Mouse (Mus musculus): ENCODE data around the gene Hivep3. TPM values are rescaled to one million over a fixed set of nuclear protein-coding genes. Genes with fewer than 3 reads are reported as not detected.

The Hivep3 gene
- polyA plus RNA-seq, 1 experiment = 40.0 TPM

DNA sequence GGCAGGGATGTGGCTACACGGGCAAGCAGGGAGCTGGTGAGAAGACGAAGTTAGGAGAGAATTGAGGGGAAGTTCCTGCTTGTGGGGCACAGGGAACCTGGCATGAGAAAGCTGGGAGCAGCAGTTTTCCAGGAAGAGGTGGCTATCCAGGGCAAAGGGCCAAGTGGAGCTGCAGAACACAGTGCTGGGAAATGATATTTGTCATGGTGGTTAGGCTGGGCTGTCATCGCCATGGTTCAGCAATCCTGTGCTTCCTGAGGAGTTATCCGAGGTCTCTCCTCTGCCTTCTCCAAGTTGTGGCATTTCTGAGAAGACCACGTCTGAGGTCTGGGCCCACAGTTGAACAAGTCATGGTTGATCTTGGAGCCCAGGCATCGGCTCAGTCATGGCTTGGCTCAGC, 136.8 kb downstream of the Hivep3 start:
- 89% methylated on average over 6 of the region's 6 CpGs for WGBS
- H3K4me3 ChIP-seq (ENCODE audit: control insufficient read depth, insufficient read depth, low read length) = no peak overlapping the region
- no peaks in the 10 kb centered on the region for H3K36me3 ChIP-seq (ENCODE audit: control insufficient read depth, insufficient read depth, low read length)
- DNase-seq = no peak
- H3K4me1 ChIP-seq (replicated peaks; ENCODE audit: control insufficient read depth, insufficient read depth, low read length) = peaks cover 19% of the 10 kb centered on the region
- no peak overlapping the region for H3K27ac ChIP-seq (ENCODE audit: control insufficient read depth, insufficient read depth, low read length)
- TF ChIP-seq CTCF (IDR thresholded peaks at IDR 0.05; ENCODE audit: borderline replicate concordance, control insufficient read depth, extremely low read depth, insufficient read depth, low read length, poor library complexity) (no peak), POLR2A (IDR thresholded peaks at IDR 0.05; ENCODE audit: control insufficient read depth, extremely low read depth, insufficient read depth, low read length, poor library complexity) (no peak)
- H3K27me3 ChIP-seq (ENCODE audit: control insufficient read depth, insufficient read depth, low read length) = no peaks in the 10 kb centered on the region

GRCm38 (mm10) chr4:119871441-119871840, 137.9 kb downstream of the Hivep3 start:
- TF ChIP-seq POLR2A (IDR thresholded peaks at IDR 0.05; ENCODE audit: control insufficient read depth, extremely low read depth, insufficient read depth, low read length, poor library complexity) = no peak
- TF ChIP-seq CTCF (IDR thresholded peaks at IDR 0.05; ENCODE audit: borderline replicate concordance, control insufficient read depth, extremely low read depth, insufficient read depth, low read length, poor library complexity) = no peak
- 99% methylated on average over 2 of the region's 2 CpGs for WGBS
- no peak overlapping the region for H3K4me3 ChIP-seq (ENCODE audit: control insufficient read depth, insufficient read depth, low read length)

DNA sequence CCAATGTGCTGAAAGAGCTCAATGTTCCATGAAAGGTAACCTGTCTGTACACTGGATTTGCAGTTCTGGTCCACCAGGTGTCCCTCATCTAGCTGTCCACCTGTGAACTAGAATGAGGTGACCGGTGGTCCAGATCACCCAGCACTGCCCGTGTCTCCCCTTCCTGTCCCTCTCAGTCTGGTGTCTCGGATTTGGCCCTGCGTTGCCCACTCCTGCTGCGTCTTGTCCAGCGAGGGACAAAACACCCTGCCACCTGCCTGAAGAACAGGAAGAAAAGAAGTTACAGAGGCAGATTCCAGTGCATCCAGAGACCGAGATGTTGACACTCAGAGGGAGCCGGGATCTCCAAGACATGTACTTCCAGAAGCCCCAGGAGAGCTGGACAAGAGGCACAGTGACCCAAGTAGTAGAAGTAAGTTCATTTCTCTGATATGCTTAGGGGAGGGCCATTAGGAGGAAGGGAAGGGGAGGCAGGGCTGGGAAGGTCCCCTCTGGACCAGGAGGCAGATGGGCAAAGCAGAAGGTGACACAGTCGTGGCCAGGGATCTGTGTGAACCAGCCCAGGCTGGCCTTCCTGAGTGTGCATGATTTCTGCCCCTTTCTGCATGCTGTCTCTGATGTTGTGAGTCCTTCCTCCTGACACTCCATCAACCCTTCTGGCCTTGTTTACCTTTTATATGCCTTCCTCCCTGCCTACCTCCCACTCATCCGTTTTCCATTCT, 138.4 kb downstream of the Hivep3 start:
- Histone ChIP-seq H3K27ac (ENCODE audit: control insufficient read depth, insufficient read depth, low read length) (no peak overlapping the region), H3K27me3 (ENCODE audit: control insufficient read depth, insufficient read depth, low read length) (no peaks in the 10 kb centered on the region), H3K4me3 (ENCODE audit: control insufficient read depth, insufficient read depth, low read length) (no peak overlapping the region), H3K4me1 (replicated peaks; ENCODE audit: control insufficient read depth, insufficient read depth, low read length) (peaks cover 14% of the 10 kb centered on the region), H3K36me3 (ENCODE audit: control insufficient read depth, insufficient read depth, low read length) (no peaks in the 10 kb centered on the region)
- TF ChIP-seq CTCF (IDR thresholded peaks at IDR 0.05; ENCODE audit: borderline replicate concordance, control insufficient read depth, extremely low read depth, insufficient read depth, low read length, poor library complexity) = no peak
- WGBS = 95% methylated on average over 10 of the region's 10 CpGs
- no peak for DNase-seq

More at GRCm38 (mm10) chr4:119871441-119871840, 137.9 kb downstream of the Hivep3 start:
- no peak for DNase-seq
- Histone ChIP-seq H3K27ac (ENCODE audit: control insufficient read depth, insufficient read depth, low read length) (no peak overlapping the region), H3K36me3 (ENCODE audit: control insufficient read depth, insufficient read depth, low read length) (no peaks in the 10 kb centered on the region), H3K27me3 (ENCODE audit: control insufficient read depth, insufficient read depth, low read length) (no peaks in the 10 kb centered on the region), H3K4me1 (replicated peaks; ENCODE audit: control insufficient read depth, insufficient read depth, low read length) (peaks cover 17% of the 10 kb centered on the region)

DNA sequence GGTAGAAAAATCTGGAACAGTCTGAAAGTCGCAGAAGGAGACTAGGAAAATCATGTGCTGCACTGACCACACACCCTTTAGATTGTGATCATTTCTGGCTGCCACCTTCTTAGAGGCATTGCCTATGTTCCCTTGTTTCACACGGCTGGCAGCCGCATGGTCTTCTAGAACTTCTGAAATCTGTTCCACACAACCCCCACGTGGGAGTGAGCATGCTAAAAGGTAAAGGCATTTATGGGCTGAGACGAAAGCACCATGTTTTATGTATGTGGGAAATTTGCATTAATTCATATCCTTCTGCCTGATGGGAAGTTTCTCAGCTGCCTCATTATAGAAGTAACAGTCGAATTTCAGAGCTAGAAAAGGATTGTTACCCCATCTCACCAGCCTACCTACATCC, 140.4 kb downstream of the Hivep3 start:
- H3K4me3 ChIP-seq (ENCODE audit: control insufficient read depth, insufficient read depth, low read length) = no peak overlapping the region
- H3K27ac ChIP-seq (ENCODE audit: control insufficient read depth, insufficient read depth, low read length) = no peak overlapping the region
- no peaks in the 10 kb centered on the region for H3K27me3 ChIP-seq (ENCODE audit: control insufficient read depth, insufficient read depth, low read length)
- DNase-seq = no peak
- TF ChIP-seq POLR2A (IDR thresholded peaks at IDR 0.05; ENCODE audit: control insufficient read depth, extremely low read depth, insufficient read depth, low read length, poor library complexity) (no peak), CTCF (IDR thresholded peaks at IDR 0.05; ENCODE audit: borderline replicate concordance, control insufficient read depth, extremely low read depth, insufficient read depth, low read length, poor library complexity) (no peak)
- no peaks in the 10 kb centered on the region for H3K36me3 ChIP-seq (ENCODE audit: control insufficient read depth, insufficient read depth, low read length)
- WGBS = 93% methylated on average over 6 of the region's 6 CpGs
- peaks cover 23% of the 10 kb centered on the region for H3K4me1 ChIP-seq (replicated peaks; ENCODE audit: control insufficient read depth, insufficient read depth, low read length)

- no peak for TF ChIP-seq POLR2A (IDR thresholded peaks at IDR 0.05; ENCODE audit: control insufficient read depth, extremely low read depth, insufficient read depth, low read length, poor library complexity)
- no peak for TF ChIP-seq CTCF (IDR thresholded peaks at IDR 0.05; ENCODE audit: borderline replicate concordance, control insufficient read depth, extremely low read depth, insufficient read depth, low read length, poor library complexity)
- DNase-seq = peak; percentile 52
- Histone ChIP-seq H3K4me1 (replicated peaks; ENCODE audit: control insufficient read depth, insufficient read depth, low read length) (peaks cover 22% of the 10 kb centered on the region), H3K27me3 (ENCODE audit: control insufficient read depth, insufficient read depth, low read length) (no peaks in the 10 kb centered on the region), H3K27ac (ENCODE audit: control insufficient read depth, insufficient read depth, low read length) (no peak overlapping the region), H3K4me3 (ENCODE audit: control insufficient read depth, insufficient read depth, low read length) (no peak overlapping the region), H3K36me3 (ENCODE audit: control insufficient read depth, insufficient read depth, low read length) (no peaks in the 10 kb centered on the region)
- WGBS = 66% methylated on average over 2 of the region's 2 CpGs
Observed at GRCm38 (mm10) chr4:119875592-119875991, 142.0 kb downstream of the Hivep3 start.

DNA sequence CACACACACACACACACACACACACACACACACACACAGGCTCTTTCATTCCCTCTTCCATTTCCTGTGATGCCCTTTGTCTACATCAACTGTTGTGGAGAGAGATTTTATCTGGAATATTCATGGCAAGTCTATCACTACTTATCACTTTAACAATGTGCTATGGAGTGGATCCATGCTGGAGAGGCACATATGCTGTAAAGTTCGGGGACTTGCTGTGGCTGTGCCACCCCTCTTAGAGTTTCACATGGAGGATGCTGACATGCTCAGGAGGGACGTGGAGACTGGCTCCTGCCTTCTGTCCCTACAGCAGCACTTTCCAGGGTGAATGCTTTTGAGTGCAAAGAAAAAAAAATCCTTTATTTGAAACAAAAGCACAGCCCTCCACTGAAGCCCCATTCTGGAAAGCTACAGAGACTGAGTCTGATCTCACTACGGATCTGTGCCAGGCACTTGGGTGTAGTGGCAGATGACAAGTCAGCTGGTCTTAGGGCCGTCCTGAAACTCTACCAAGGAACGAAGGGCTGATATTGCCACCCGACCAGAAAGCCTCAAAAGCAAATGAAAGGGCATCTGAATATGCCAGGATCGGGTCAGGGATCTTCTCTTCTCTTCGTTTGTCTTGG, 143.1 kb downstream of the Hivep3 start:
- Histone ChIP-seq H3K36me3 (ENCODE audit: control insufficient read depth, insufficient read depth, low read length) (no peaks in the 10 kb centered on the region), H3K27ac (ENCODE audit: control insufficient read depth, insufficient read depth, low read length) (no peak overlapping the region), H3K4me3 (ENCODE audit: control insufficient read depth, insufficient read depth, low read length) (no peak overlapping the region), H3K27me3 (ENCODE audit: control insufficient read depth, insufficient read depth, low read length) (no peaks in the 10 kb centered on the region), H3K4me1 (replicated peaks; ENCODE audit: control insufficient read depth, insufficient read depth, low read length) (peaks cover 22% of the 10 kb centered on the region)
- WGBS = 95% methylated on average over 8 of the region's 8 CpGs
- TF ChIP-seq POLR2A (IDR thresholded peaks at IDR 0.05; ENCODE audit: control insufficient read depth, extremely low read depth, insufficient read depth, low read length, poor library complexity) = no peak
- no peak for TF ChIP-seq CTCF (IDR thresholded peaks at IDR 0.05; ENCODE audit: borderline replicate concordance, control insufficient read depth, extremely low read depth, insufficient read depth, low read length, poor library complexity)
- no peak for DNase-seq

Measured in thymus, adult 2 months (tissue).